Mouse (Mus musculus) heart, adult 11 months (tissue): ENCODE measurements around the gene Slc36a2.

Source experiments
- DNase-seq: peaks from one replicate; pipeline ENCODE4 v3.0.0; 2022

Gene Slc36a2

DNA sequence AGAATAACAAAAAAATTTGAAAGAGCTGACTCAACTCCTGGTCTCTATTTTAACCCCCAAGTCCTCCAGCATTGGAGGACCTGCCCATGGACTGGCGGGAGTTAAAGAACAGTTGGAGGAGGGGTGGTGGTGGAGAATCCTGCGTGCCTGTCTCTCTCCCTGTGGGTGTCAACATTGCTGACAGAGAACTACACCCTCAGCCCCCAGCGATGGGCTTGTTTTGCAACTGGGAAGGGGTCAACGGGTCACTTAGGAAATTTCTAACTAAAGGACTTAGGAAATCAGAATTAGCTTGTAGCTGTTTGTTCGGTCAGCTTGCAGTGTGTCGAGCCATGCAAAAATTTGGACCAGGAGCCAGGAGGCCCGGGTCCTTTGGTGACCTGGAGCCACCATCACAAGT, 1.8 kb downstream of the Slc36a2 start:
- no peak for DNase-seq

DNA sequence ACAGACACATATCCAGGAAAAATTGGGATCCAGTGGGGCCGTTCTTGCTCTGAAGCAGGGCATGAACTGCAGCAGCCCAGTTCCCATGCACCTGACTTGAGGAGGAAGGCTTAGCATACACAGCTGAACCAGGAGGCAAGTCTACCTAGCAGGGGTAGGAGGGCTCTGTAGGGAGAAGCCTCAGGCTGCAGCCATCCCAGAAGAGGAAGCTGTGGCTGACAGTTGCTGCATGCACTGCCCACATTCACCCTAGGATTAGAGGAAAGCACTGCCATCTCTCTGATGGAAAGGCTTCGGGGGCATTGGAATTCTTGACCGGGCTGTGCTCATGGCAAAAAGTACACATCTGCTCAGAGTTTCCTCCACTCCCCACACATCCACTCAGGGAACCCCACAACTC, 5.0 kb downstream of the Slc36a2 start:
- DNase-seq = no peak

DNA sequence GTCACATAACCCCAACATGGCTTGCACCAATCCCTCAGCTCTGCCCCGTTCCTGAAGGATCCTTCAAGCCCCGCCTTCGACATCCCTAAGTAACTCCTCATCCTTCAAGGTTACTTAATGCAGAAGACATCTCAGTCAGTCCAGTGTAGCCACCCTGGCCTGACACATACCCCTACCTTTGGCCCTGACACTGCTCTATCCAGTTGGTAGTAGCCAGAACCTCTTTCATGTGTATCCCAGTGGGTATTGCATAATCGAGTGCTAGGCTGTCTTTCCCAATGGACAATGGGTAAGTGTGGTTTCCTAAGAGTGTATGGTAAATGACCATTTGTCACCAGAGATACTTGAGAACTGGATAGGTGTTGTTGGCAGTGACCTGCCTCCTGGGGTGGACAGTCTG, 6.0 kb downstream of the Slc36a2 start:
- no peak for DNase-seq

DNA sequence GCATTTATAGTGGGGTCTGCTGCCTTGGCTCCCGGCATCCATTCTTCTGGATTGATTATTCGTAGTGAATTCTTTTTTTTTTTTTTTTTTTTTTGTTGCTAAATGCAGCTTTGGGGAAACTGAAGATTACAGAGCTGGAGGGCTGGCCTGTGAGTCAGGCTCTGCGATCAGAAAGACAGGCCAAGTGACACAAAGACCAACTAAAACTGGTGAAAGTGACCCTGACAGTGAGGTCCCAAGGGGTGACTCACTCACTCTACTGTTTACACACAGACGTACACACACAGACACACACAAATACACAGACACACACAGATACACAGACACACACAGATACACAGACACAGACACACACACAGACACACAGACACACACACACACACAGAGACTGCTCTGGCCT, 14.4 kb downstream of the Slc36a2 start:
- no peak for DNase-seq

DNA sequence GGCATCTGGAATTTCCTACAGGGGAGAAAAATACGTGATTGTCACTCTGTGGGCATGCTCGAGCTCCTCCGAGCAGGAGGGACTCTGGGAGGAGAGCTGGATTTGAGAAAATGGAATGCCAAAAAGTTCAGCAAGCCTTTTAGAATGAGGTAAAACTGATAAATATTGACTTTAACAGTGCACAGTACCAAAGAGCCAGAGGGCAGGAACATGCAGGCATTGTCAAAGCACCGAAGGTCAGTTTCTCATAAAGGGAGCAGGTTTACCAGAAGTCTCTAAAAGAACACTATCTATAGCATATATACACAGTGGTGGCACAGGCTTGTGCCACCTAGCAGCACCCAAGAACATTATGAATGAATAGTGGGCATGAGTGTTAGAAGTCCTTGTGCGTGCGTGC, 16.0 kb downstream of the Slc36a2 start:
- no peak for DNase-seq

DNA sequence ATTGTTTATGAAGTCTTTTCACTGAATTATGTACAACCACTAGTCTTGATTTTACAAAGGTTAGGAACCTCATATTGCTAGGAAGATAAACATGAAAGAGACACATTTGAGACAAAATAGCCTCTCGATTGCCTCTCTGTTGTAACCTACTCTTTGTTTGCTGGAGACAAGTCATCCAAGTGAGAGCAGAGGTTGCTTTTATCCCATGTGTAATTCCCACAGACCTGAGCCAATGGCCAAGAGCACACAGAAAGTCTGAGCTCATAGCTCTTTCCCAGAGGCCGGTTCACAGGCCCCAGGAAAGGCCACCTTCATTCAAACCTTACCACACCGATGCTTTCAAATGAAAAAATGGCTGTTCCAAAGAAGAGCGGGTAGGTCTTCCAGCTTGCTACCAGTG, 16.4 kb downstream of the Slc36a2 start:
- DNase-seq = no peak

DNA sequence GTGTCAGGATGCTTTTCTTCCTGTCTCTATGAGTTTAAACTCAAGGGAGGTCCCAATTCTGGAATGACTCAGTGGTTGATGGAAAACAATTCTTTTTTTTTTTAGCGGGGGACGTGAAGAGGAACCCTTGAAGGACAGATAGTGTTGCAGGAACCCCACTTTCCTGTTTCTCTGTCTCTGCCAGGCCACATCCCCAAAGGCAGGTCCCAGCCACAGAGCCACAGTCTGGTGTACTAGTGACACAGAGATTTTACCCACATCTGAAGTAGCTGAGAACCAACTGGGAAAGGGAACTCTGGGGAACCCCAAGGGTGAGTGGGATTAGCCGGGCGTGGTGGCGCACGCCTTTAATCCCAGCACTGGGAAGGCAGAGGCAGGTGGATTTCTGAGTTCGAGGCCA, 19.1 kb downstream of the Slc36a2 start:
- no peak for DNase-seq

DNA sequence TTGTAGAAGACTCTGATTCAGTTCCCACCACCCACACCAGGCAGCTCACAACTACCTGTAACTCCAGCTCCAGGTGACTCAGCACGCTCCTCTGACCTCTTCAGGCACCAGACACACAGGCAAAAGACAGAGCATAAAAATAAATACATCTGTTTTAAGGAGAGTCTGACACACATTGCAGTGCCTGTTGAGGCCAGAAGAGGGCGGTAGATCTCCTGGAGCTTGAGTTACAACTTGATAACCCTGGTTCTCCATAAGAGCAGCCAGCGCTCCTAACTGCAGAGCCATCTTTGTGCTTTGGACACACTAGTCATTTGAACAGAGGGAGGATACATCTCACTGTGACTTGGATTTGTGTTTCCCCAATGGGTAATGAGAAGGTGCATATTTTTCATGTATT, 20.2 kb downstream of the Slc36a2 start:
- DNase-seq = no peak

DNA sequence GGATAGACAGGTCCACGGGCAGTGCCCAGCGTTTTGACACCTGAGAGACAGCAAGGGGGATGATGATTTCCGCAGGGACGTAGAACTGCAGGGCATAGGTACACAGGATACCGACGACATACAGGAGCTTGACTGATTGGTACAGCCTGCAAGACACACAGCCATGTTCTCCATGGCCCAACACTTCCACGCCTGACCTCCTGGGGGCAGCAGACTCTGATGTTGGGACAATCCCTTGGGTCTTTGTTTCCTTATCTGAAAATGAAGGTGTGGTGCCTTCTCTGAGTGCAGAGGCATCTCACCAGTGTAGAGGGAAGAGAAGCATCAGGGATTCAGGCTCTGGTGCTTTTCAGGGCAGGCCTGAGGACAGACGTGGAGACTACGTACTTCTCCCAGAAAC, 22.2 kb downstream of the Slc36a2 start:
- no peak for DNase-seq

DNA sequence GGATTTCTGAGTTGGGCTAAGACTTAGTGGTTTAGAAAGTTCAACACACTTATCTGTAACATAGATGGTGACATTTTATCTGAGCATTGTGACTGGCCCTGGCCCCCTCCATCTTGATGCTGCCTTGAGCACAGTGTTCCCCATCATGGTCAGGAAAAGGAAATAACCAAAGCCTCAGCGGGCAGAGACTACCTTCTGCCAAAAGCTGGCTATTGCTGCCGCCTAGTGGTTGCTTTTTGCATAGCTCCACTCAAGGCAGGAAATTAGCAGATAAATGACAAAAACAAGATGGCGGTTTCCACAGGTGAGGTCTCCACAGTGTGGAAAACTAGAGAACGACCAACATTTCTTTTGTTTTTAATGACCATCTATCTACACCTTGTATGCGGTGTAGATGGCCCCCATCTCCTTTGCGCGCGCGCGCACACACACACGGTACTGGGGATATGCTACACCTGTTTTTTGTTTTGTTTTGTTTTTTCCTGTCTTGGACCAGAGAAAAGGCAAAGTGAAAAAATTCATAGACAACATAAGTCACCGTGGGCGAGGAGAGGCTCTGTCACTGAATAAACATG, 26.0 kb downstream of the Slc36a2 start:
- DNase-seq = peak; percentile 94

DNA sequence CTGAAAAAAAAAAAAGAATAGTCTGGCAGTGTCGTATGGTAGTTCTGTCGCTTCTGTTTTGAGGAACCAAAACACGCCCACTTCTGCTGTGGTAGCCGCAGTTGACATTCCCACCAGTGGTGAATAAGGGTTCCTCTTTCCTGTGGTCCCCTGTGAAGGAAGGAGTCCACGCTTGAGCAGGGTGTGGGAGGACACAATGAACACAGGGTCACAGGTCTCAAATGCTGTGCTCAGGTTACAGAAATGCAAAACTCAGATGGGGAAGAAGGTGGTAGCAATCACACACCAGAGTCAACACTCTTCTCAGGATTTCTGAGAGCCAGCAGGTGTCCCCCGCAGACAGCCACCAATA, 29.8 kb downstream of the Slc36a2 start:
- DNase-seq = peak; percentile 96

DNA sequence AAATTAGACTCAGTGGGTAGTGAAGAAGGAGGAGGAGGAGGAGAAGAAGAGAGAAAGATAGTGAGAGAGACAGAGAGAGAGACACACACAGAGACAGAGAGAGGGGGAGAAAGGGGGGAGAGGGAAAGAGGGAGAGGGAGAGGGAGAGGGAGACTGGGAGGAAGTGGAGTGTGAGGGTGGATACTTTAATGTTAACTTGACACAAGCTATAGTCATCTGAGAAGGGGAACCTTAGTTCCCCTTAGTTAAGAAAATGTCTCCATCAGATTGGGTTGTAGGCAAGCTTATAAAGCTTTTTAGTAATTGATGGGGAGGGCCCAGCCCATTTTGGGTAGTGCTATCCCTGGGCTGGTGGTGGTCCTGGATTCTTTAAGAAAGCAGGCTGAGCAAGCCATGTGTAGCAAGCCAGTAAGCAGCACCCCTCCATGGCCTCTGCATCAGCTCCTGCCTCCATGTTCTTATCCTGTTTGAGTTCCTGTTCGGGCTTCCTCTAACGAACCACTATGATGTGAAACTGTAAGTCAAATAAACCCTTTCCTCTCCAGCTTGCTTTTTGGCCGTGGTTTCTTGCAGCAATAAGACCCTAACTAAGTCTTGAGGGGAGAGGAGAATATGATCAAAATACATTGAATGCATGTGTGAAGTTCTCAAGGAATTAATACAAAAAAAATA, 30.3 kb downstream of the Slc36a2 start:
- no peak for DNase-seq

DNA sequence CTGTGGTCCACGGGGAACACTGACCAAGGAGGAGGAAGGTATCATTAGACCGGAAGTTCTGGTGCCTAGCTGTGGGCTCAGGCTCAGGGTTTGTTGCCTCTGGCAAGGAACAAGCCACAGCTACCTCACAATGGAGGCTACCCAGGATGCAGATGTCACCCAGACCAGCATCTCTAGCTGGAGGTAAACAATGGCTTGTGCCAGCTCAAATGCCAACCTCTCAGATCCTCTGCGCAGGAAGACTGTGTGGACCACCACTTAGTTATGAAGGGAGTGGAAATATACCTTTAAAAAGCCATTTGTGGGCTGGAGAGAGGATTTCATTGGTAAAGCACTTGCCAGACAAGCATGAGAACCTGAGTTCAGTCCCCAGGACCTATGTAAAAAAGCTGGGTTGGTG, 33.3 kb downstream of the Slc36a2 start, which contains the start of gene Slc36a3:
Slc36a3 (minus strand) TSS at position 101 of the 400 bp plus-strand sequence.
- DNase-seq = no peak

DNA sequence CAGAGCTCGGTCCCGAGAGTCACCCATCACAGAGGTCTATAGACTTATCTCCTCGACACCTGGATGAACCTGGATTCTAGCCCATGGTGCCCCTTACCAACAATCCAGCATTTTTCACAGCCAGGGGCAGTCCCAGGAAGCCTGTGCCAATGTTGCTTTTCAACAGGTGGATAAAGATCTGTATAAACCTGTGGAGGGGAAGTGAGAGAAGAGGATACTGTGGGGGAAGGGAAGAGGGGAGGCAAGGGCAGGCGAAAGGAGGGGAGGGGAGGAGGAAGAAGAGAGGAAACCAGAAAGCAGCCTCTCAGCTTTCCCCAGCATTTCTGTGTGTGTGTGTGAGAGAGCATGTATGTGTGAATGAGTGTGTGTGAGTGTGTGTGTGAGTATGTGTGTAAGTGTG, 36.4 kb downstream of the Slc36a2 start:
- peak; percentile 79 for DNase-seq

DNA sequence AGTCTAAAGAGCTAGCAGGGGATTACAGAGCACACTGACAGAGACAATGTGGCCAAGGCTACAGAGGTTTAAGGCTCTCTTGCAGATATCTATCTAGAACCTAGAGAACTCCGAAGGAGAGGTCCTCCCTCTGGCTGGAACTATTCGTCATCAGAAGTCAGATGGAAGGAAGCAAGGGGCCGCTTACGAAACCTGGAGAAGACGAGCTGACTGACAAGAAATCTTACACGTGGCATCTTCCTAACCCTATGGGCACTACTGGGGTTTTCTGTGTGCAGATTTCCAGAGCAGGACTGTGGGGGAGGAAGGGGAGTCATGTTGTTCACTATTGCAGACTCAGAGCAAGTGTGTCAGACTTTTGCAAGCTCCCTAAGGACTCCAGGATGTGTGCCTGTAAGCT, 37.5 kb downstream of the Slc36a2 start:
- DNase-seq = no peak

DNA sequence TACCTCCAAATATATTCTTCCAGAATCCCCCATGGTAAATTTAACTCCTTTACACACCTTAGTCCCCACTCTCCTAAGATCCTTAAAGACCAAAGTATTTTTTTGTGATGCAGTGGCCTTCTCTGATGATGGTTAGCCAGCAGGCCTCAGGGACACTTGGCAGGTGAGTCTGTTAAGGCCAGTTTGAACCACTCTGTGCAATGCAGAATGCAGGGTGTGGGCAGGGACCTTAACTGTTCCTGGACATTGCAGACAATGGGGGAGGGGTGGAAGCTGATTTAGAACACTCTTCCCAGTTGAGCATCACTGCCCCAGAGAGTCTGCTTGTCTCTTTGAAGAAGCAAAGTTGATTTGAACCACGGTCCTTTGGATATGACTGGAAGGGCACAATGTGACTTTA, 38.0 kb downstream of the Slc36a2 start:
- DNase-seq = peak; percentile 61

DNA sequence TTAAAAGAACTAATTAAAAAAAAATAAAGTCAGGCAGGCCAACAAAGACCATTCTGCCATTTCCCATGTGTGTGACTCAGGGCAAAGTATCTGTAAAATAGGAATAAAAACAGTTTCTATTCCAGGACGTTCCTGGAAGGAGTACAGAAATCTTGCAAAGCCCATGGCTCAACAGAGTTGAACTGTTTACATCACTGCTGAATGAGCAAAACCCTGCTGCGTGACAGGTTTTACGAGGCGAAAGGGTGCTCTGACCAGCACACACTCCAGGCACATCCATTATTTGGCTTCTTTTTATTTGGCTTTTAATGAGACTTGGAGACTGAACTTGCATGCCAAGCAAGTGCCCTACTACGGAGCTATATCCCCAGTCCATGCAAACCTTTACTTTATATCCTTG, 40.9 kb downstream of the Slc36a2 start:
- DNase-seq = peak; percentile 64

DNA sequence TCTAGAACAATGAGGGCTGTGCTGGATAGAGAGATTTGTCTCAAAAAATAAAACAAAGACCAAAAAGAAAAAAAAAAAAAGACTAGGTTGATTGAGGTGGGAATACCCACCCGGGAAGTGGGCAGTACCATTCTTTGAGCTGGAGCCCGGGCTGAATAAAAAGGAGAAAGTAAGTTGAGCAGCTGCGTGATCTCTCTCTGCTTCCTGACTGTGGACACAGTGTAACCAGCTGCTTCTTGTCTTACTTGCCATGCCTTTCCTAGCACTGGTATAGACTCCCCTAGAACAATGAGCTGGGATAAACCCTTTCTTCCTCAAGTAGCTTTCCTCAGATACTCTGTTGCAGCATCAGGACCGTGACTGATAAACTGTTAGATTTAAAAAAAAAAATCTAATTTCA, 43.4 kb downstream of the Slc36a2 start:
- DNase-seq = peak; percentile 67

DNA sequence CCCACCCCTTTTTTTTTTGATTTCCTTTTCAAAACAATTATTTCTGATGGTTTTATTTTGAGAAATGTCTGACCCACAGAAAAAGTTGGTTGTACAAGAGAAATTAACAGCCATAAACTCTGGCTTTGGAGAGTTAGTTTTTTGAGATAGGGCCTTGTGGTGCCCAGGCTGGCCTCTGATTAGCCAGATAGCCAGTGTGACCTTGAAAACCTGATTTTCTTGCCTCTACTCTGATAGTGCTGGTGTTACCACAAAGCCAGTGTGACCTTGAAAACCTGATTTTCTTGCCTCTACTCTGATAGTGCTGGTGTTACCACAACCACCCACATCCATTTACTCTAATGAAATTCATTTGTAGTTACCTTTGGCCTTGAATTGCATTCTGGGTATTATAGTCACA, 47.2 kb downstream of the Slc36a2 start:
- no peak for DNase-seq

DNA sequence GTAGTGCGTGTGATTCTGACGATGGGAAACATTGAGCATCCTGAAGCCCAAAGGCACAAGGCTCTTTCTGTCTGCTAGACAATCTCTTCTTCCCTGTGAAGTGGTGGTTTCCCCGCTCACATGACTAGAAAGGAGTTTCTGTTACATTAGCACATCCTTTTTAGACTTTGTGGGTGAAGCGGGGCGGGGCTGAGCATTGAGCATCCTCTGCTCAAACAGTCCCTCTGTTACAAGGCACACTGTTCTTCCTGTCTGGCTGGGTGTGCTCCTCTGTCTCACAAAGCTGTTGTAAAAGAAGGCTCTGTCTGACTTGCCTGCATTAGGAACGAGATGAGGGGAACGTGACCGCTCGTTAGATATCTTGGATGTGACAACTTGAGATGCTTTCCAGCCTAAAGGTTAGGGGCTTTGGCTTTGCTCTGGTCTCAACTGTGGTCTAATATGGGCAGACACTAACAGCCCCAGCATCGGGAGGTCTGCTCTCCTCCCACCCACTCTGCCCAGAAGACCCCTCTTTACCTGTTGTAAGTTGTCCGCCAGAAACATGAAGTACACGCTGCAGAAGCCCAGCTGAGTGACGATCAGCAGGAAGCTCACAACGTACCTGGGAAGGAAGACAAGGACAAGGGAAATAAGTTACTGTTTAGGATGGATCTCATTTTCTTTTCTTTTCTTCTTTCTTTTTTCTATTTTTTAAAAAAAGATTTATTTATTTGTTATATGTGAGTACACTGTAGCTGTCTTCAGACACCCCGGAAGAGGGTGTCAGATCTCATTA, 47.9 kb downstream of the Slc36a2 start:
- DNase-seq = no peak

DNA sequence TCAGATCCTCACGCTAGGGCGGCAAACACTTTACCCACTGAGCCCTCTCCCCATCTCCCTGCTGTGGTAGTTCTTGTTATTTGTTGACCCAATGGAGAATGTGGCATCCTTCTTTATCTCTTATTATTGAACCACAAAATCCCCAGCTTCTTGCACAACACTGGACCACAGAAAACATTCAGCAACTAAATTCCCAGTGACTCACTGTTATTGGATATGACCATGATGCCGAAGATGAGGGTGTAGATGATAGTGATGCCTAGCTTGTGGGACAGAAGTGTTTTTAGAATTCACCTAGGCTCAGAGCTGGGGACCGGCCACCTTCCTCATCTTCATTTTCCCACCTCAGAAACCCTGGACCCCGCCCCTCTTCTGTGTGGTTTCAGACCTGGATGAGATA, 50.0 kb downstream of the Slc36a2 start:
- no peak for DNase-seq

DNA sequence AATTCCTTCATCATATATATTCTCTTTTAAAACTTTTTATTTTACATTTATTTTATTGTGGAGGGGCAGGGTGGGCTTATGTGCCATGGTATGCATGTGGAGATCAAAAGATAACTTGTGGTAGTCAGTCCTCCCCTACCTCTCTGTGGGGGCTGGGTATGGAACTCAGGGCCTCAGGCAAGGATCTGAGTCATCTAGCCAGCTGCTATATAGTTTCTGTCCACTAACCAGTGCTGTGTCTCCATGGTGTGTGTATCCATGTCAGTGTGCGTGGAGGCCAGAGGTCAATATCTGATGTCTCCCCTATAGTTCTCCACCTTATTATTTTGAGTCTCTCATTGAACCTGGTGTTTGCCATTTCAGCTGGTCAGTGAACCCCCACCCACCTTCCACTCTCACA, 50.5 kb downstream of the Slc36a2 start:
- no peak for DNase-seq

DNA sequence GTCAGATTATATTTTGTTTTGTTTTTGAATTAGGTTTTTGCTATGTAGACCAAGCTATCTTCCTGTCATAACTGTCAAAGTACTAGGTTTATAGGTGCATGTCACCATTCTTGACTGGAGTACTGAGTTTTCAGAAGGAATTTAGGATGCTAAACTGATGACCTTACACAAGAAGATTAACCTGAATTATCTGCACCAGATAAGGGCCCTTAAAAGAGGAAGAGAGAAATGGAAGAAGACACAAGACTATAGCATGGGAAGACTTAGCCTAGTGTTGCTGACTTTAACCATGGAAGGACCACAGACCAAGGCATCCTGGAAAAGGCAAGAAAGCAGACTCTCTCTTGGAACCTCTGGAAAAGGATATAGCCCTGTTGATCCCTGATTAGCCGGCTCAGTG, 51.7 kb downstream of the Slc36a2 start:
- DNase-seq = no peak

DNA sequence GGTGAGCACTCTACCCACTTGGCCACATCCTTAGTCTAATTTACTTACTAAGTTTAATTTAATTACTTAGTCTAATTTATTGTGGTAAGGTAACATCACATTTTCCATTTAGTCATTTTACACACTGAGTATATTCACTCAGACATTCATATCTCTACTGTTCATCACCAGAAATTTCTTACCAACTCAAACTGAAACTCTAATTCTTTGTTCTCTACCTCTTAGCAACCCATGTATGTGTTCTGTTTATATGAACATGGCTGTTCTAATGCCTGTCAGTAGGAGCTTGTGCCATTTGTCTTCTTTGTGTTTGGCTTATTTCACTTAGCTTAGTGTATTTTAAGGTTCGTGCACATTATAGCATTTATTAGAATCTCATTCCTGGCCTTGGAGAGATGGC, 52.9 kb downstream of the Slc36a2 start:
- no peak for DNase-seq
